Mouse (Mus musculus): ENCODE results near the gene Apol6. TPM values are rescaled to one million over a fixed set of nuclear protein-coding genes. Genes with fewer than 3 reads are reported as not detected.

Apol6 gene
- polyA plus RNA-seq, 1 experiment = not detected

DNA sequence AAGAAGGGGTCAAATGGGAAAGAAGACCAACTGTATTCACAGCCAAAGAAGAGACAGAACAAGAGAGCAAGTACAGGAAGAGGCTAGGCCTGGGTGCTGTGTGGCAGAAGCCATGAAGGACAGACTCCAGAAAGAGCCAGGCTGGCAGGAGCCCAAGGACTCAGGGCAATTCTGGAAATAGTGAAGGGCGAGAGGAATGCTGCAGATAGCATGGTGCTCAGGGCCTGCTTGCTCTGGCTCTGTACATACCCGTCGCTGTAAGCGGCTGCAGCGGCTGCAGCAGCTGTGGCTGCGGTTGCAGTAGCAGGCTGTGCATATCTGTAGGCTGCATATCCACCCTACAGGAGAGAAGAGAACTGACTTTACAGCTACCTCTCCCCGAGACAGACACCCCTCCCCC, 41.3 kb downstream of the Apol6 start:
- Histone ChIP-seq H3K27ac (ENCODE audit: insufficient read depth, low read length) (no peak overlapping the region), H3K36me3 (ENCODE audit: control insufficient read depth, insufficient read depth, low read length, poor library complexity, severe bottlenecking) (no peaks in the 10 kb centered on the region), H3K9me3 (replicated peaks; ENCODE audit: control insufficient read depth, insufficient read depth, low read length, poor library complexity, severe bottlenecking) (no peaks in the 10 kb centered on the region), H3K4me1 (ENCODE audit: control insufficient read depth, insufficient read depth, low read length) (no peaks in the 10 kb centered on the region), H3K9ac (ENCODE audit: low read depth, poor library complexity, severe bottlenecking) (no peak overlapping the region), H3K27me3 (ENCODE audit: control insufficient read depth, insufficient read depth, low read length, poor library complexity, severe bottlenecking) (no peaks in the 10 kb centered on the region), H3K4me3 (ENCODE audit: low read depth, low read length) (no peak overlapping the region)
- TF ChIP-seq CTCF (IDR thresholded peaks at IDR 0.05; ENCODE audit: low read depth, low read length) = no peak
- no peak for TF ChIP-seq POLR2A (IDR thresholded peaks at IDR 0.05; ENCODE audit: insufficient read depth, low read length)
- TF ChIP-seq EP300 (IDR thresholded peaks at IDR 0.05; ENCODE audit: insufficient read depth, low read depth, low read length) = no peak

DNA sequence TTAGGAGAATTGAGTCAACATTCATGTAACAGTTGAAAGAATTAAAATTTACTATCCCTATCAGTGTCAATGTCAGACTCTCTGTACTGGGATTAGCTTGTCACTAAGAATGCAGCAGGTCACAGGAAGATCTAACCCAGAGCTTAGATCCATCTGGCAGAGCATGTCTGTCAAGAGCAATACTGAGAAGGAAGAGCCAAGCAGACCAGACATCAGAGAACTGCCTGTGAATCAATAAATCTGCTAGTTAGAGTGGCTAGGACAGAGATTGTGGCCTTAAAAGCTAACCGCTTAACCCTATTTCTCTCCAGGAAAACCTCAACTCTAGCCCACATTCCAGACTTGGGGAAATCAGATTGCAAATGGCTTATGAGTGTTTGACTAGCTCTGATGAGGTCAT, 42.0 kb downstream of the Apol6 start:
- Histone ChIP-seq H3K36me3 (ENCODE audit: control insufficient read depth, insufficient read depth, low read length, poor library complexity, severe bottlenecking) (no peaks in the 10 kb centered on the region), H3K9me3 (replicated peaks; ENCODE audit: control insufficient read depth, insufficient read depth, low read length, poor library complexity, severe bottlenecking) (no peaks in the 10 kb centered on the region)
- no peak for TF ChIP-seq POLR2A (IDR thresholded peaks at IDR 0.05; ENCODE audit: insufficient read depth, low read length)
- no peak for TF ChIP-seq EP300 (IDR thresholded peaks at IDR 0.05; ENCODE audit: insufficient read depth, low read depth, low read length)
- TF ChIP-seq CTCF (IDR thresholded peaks at IDR 0.05; ENCODE audit: low read depth, low read length) = no peak

DNA sequence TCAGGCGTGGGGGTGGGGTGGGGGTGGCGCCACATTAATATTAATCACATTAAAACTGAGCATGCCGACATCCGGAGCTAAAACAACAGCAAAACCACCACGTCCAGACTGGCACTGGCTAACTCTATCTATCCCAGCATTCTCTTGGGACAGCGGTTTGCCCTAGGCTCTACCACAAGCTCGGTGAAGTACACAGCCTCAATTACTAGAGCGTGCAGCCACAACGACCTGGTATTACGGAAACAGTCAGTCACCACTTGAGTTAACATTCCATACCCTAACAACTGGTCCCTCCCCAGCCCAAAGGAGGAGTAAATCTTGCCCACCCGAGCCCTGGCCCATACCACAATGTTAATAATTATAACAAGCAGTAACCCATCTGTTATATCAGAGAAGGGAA, 44.7 kb downstream of the Apol6 start:
- H3K4me3 ChIP-seq (ENCODE audit: low read depth, low read length) = no peak overlapping the region

More for the DNA sequence above, 42.0 kb downstream of the Apol6 start:
- H3K27ac ChIP-seq (ENCODE audit: insufficient read depth, low read length) = no peak overlapping the region
- no peaks in the 10 kb centered on the region for H3K4me1 ChIP-seq (ENCODE audit: control insufficient read depth, insufficient read depth, low read length)
- no peaks in the 10 kb centered on the region for H3K27me3 ChIP-seq (ENCODE audit: control insufficient read depth, insufficient read depth, low read length, poor library complexity, severe bottlenecking)
- H3K4me3 ChIP-seq (ENCODE audit: low read depth, low read length) = no peak overlapping the region
- H3K9ac ChIP-seq (ENCODE audit: low read depth, poor library complexity, severe bottlenecking) = no peak overlapping the region

DNA sequence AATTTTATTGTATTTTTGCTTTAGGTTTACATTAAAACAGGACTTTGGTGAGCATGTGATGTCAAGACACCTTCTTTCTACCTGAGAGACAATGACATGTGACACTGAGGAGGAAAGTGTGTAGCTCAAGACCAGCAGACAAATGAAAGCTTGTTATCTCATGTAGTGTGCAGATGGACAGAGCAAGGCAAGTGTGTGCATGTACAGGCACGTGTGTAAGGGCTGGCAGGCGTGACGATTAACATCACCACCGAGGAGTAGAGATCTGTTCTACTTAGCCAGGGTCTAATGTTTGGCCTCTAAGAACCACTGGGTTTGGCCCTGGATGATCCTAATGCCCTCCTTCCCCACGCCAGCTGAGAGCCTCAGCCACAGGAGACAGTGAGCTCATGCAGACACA, 46.0 kb downstream of the Apol6 start:
- no peak overlapping the region for H3K9ac ChIP-seq (ENCODE audit: low read depth, poor library complexity, severe bottlenecking)
- no peak overlapping the region for H3K27ac ChIP-seq (ENCODE audit: insufficient read depth, low read length)
- TF ChIP-seq EP300 (IDR thresholded peaks at IDR 0.05; ENCODE audit: insufficient read depth, low read depth, low read length) (no peak), POLR2A (IDR thresholded peaks at IDR 0.05; ENCODE audit: insufficient read depth, low read length) (no peak), CTCF (IDR thresholded peaks at IDR 0.05; ENCODE audit: low read depth, low read length) (no peak)
- no peaks in the 10 kb centered on the region for H3K9me3 ChIP-seq (replicated peaks; ENCODE audit: control insufficient read depth, insufficient read depth, low read length, poor library complexity, severe bottlenecking)
- no peak overlapping the region for H3K4me3 ChIP-seq (ENCODE audit: low read depth, low read length)
- no peaks in the 10 kb centered on the region; the same call in 1 of the 2 replicates for H3K36me3 ChIP-seq (ENCODE audit: control insufficient read depth, insufficient read depth, low read length, poor library complexity, severe bottlenecking)
- no peaks in the 10 kb centered on the region for H3K4me1 ChIP-seq (ENCODE audit: control insufficient read depth, insufficient read depth, low read length)
- no peaks in the 10 kb centered on the region for H3K27me3 ChIP-seq (ENCODE audit: control insufficient read depth, insufficient read depth, low read length, poor library complexity, severe bottlenecking)

More for the DNA sequence above, 44.7 kb downstream of the Apol6 start:
- H3K36me3 ChIP-seq (ENCODE audit: control insufficient read depth, insufficient read depth, low read length, poor library complexity, severe bottlenecking) = no peaks in the 10 kb centered on the region
- no peaks in the 10 kb centered on the region for H3K27me3 ChIP-seq (ENCODE audit: control insufficient read depth, insufficient read depth, low read length, poor library complexity, severe bottlenecking)
- no peak overlapping the region for H3K9ac ChIP-seq (ENCODE audit: low read depth, poor library complexity, severe bottlenecking)
- no peaks in the 10 kb centered on the region for H3K9me3 ChIP-seq (replicated peaks; ENCODE audit: control insufficient read depth, insufficient read depth, low read length, poor library complexity, severe bottlenecking)
- H3K4me1 ChIP-seq (ENCODE audit: control insufficient read depth, insufficient read depth, low read length) = no peaks in the 10 kb centered on the region
- no peak overlapping the region for H3K27ac ChIP-seq (ENCODE audit: insufficient read depth, low read length)
- no peak for TF ChIP-seq CTCF (IDR thresholded peaks at IDR 0.05; ENCODE audit: low read depth, low read length)
- TF ChIP-seq EP300 (IDR thresholded peaks at IDR 0.05; ENCODE audit: insufficient read depth, low read depth, low read length) = no peak
- TF ChIP-seq POLR2A (IDR thresholded peaks at IDR 0.05; ENCODE audit: insufficient read depth, low read length) = no peak

DNA sequence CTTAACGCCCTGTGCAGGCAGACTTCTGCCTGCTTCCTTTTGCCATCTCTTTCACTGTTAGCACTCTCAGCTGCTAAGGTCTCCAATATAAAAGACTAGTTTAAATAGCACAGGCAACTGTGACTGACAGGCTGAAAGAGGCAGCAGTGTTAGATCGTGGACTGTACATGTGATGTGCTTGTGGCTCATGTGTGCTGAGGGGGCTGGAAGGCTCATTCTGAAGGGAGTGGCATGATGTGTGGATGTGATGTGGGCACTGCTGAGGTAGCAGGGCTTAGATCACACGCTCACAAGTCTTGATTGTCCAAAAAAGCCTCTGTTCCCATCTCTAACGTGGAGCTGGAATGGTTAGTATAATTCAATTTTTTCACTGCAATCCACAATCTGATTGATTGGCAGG, 46.9 kb downstream of the Apol6 start:
- Histone ChIP-seq H3K27me3 (ENCODE audit: control insufficient read depth, insufficient read depth, low read length, poor library complexity, severe bottlenecking) (no peaks in the 10 kb centered on the region), H3K36me3 (ENCODE audit: control insufficient read depth, insufficient read depth, low read length, poor library complexity, severe bottlenecking) (no peaks in the 10 kb centered on the region; the same call in 1 of the 2 replicates), H3K9me3 (replicated peaks; ENCODE audit: control insufficient read depth, insufficient read depth, low read length, poor library complexity, severe bottlenecking) (no peaks in the 10 kb centered on the region), H3K4me3 (ENCODE audit: low read depth, low read length) (no peak overlapping the region), H3K4me1 (ENCODE audit: control insufficient read depth, insufficient read depth, low read length) (no peaks in the 10 kb centered on the region), H3K9ac (ENCODE audit: low read depth, poor library complexity, severe bottlenecking) (no peak overlapping the region), H3K27ac (ENCODE audit: insufficient read depth, low read length) (no peak overlapping the region)
- TF ChIP-seq CTCF (IDR thresholded peaks at IDR 0.05; ENCODE audit: low read depth, low read length) (no peak), POLR2A (IDR thresholded peaks at IDR 0.05; ENCODE audit: insufficient read depth, low read length) (no peak), EP300 (IDR thresholded peaks at IDR 0.05; ENCODE audit: insufficient read depth, low read depth, low read length) (no peak)

DNA sequence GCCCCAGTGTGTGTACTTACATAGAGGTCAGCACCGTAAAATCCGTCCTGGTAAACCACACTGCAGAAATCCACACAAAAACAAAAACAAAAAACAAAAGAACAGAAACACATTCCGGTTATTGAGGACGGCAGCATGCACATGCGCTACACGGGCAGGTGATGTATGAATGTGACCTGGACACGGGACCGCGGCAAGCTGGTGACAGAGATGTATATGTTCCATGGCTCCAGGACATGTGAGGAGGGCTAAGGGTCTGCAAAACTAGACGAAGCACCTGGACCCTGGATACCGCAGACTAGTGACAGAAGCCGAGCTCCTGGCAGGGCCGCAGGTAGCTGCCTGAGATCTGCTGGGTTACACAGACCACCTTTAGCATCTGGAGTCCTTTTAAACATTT, 49.9 kb downstream of the Apol6 start:
- Histone ChIP-seq H3K36me3 (ENCODE audit: control insufficient read depth, insufficient read depth, low read length, poor library complexity, severe bottlenecking) (peaks cover 2% of the 10 kb centered on the region; the same call in 1 of the 2 replicates), H3K4me1 (ENCODE audit: control insufficient read depth, insufficient read depth, low read length) (peaks cover 2% of the 10 kb centered on the region), H3K27me3 (ENCODE audit: control insufficient read depth, insufficient read depth, low read length, poor library complexity, severe bottlenecking) (no peaks in the 10 kb centered on the region), H3K9ac (ENCODE audit: low read depth, poor library complexity, severe bottlenecking) (no peak overlapping the region), H3K27ac (ENCODE audit: insufficient read depth, low read length) (no peak overlapping the region), H3K9me3 (replicated peaks; ENCODE audit: control insufficient read depth, insufficient read depth, low read length, poor library complexity, severe bottlenecking) (no peaks in the 10 kb centered on the region), H3K4me3 (ENCODE audit: low read depth, low read length) (no peak overlapping the region)
- TF ChIP-seq CTCF (IDR thresholded peaks at IDR 0.05; ENCODE audit: low read depth, low read length) = no peak
- no peak for TF ChIP-seq POLR2A (IDR thresholded peaks at IDR 0.05; ENCODE audit: insufficient read depth, low read length)
